Mouse (Mus musculus) pancreas, adult 10 weeks (tissue): Measurements from ENCODE around the gene 4930590J08Rik. TPM values are rescaled to one million over a fixed set of nuclear protein-coding genes. Genes with fewer than 3 reads are reported as not detected.

Source experiments
- polyA plus RNA-seq: library from polyadenylated mRNA; stranded (reverse); fragments of 350-450 nt; fragmentation: Illumina TruSeq; extraction: RNeasy Lipid Tissue Mini Kit (QIAGEN cat#74804); gene quantifications from one replicate; pipeline ENCODE4 v1.2.3, GENCODE M21; 2015; ENCODE audit warnings: low read depth, low replicate concordance; ENCODE audit not compliant: insufficient read depth

Gene 4930590J08Rik
- polyA plus RNA-seq, result 0.42 TPM

DNA sequence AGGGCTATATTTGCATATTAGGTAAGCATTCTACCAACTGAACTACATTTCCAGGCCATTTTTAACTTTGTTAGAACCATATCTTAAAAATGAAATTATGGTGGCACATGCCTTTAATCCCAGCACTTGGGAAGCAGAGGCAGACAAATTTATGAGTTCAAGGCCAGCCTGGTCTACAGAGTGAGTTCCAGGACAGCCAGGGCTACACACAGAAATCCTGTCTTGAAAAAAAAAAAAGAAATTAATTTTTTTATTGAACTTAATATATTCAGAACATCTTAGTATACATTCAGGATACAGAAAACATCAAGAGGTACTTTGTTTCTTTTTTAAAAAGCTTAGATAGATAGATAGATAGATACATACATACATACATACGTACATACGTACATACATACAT is at the start of gene 4930590J08Rik:
4930590J08Rik (plus strand) TSS at position 301 of the 400 bp plus-strand sequence.

DNA sequence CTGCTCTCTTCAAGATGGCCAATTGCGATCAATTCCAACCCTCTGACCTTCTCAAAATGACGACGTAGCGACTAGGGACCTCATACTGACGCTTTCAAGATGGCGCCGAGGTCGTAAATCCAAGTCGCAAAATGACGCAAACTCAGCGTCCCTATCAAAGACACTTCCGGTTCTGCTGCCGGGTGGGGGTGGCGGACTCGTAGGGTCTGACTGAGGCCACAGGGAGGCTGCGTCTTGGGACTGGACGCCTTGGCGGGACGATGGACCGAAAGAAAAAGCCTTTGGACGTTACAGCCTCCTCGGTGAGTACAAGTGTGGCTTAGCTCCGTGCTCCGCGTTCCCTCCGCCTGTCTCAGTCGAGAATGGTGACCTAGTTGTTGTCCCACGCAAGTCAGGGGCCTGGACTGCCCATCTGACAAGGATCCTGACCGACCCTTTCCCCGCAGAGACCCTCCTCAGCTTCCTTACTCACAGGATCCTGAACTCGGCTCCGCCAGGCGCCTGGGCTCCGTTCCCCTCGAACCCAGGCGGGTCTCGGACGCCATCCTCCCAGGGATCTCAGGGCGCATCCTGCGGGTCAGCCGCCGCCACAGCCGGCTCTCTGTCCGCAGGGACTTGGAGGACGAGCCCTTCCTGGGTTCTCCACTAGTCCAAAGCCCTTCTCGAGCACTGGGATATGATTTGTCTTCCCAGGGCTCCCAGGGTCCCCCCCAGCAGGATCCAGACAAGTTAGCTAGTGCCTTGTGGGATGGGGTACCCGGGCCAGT is 24.5 kb upstream of the 4930590J08Rik start, which contains the start of gene Ccdc174:
Ccdc174 (plus strand) TSS at position 169 of the 767 bp plus-strand sequence.

DNA sequence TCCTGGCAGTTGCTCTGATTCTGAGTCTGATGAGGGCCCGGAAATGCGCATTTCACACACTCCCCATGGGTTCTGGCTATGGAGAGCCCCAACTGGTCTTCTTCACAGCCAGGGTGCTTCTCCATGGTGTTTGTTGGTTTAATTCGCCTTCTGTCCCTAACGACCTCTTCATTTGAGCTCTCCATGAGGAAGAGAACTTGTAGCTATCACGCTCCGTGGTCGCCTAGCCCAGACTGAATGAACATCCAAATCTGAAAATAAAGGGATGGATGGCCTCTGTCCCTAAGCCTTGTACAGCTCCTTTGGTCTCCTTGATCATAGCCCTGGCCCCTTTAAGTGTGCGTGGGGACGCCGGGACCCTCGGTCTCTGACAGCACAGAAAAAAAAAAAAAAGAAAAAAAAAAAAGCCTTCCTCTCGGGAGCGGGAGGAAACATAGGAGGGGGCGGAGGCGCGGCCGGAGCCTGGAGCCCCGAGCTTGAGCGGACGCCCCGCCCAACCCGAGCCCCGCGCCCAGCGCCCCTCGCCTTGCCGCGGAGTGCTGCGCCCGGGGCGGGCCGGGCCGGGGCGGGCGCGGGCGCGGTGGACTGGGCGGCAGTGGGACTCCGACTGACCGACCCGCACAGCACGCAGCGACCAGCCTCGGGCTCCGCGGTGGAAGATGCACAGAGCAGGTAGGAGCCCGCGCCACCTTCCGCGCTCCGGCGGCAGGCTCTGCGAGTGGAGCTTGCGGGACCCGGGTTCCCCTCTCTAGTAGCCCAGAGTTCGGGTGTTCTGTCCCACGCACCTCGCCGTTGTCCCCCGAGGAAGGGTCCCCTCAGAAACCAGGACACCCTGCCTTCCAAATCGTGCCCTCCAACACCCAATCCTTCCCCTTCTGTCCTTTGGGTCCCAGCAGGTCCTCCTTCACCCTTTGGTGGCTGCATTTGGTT is 76.0 kb downstream of the 4930590J08Rik start, which contains the start of gene Fgd5:
Fgd5 (plus strand) TSS at position 508 of the 930 bp plus-strand sequence.

Other genes starting within 250 kb of the 4930590J08Rik start
- gene Slc6a6, start 218.8 kb upstream of the 4930590J08Rik start, polyA plus RNA-seq, result 20.3 TPM
- gene Grip2, start 75.6 kb upstream of the 4930590J08Rik start, polyA plus RNA-seq, result 1.1 TPM
- 5.3 TPM for gene Ccdc174, start 24.8 kb upstream of the 4930590J08Rik start, polyA plus RNA-seq
- 17.5 TPM for gene Fgd5, start 76.1 kb downstream of the 4930590J08Rik start, polyA plus RNA-seq
- gene Nr2c2, start 188.6 kb downstream of the 4930590J08Rik start, polyA plus RNA-seq, result 3.9 TPM